Mouse (Mus musculus): ENCODE results near the gene Rbfox3. TPM values are rescaled to one million over a fixed set of nuclear protein-coding genes. Genes with fewer than 3 reads are reported as not detected.

The Rbfox3 gene
- polyA plus RNA-seq, 1 experiment = 9.8 TPM

DNA sequence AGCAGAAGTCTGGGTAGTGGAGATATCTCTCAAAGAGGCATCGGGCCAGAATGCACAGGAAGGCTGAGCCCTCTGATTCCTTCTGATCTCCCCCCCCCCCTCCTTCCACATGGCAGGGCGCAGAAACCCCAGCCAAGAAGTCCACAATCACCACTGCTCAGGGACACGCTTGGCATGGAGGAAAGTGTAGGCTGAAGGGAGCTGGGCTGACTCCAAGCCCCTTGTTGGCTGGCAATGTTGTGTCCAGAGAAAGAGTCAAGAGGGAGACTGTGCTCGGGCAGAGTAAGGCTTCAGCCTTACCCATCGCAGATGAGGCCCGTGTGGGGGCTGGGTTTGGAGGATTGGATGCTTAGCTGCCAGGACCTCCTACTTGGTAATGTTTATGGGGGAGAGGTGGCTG is 307.2 kb downstream of the Rbfox3 start:
- no peak for DNase-seq (ENCODE audit: low read depth)

DNA sequence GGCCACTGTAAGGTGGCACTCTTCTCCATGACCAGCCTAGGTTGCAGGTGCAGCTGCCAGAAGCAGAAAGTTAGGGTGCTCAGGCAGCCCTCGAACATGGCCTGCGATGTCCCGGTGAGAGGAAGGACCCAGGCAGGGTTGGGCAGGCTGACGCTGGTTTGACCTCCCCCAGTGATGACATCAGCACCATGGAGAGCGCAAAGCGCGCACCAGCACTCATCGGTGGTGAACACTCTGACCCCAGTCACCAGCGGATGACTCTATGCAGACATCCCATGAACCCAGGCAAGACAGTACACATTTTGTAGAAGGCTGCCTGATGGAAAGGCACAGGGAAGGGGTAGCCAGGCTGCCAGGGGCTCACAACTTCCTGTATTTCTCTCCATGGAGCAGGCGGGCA is 308.3 kb downstream of the Rbfox3 start:
- no peak for DNase-seq (ENCODE audit: low read depth)

DNA sequence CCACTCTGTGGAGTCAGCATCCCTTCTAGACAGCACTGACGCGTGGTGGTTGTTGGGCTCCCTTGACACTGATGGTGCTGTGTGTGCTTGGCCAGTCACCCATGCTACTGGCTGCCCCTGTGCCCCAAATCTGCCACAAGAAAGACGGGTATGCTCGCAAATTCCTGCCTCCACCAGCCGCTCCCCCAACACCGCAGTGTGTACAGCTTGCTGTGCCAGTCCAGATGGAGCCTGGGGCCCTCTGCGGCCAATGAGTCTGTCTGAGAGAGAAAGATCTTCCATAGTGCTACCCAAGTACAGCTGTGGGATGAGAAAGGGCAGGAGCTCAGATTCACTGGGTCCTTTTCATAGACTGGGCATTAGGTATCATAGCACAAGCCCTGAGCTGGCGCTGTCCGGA is 309.9 kb downstream of the Rbfox3 start:
- no peak for DNase-seq (ENCODE audit: low read depth)

DNA sequence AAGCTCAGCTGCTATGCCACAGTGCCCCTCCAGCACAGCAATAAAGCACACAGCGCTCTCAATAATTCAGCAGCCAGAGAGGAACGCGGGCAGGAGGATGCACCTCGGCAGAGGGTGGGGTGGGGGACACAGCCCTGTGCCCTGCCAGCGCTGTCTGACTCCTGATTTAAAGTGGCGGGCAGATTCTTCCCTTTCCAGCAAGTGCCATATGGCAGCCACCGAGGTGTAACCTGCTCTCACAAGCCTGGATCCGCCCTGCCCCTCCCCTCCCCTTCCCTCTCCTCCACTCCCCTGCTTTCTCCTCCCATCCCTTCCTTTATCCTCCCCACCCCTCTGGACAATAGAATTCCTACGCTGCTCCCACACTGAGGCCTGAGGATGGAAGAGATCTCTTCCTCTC is 311.2 kb downstream of the Rbfox3 start:
- no peak for DNase-seq (ENCODE audit: low read depth)

DNA sequence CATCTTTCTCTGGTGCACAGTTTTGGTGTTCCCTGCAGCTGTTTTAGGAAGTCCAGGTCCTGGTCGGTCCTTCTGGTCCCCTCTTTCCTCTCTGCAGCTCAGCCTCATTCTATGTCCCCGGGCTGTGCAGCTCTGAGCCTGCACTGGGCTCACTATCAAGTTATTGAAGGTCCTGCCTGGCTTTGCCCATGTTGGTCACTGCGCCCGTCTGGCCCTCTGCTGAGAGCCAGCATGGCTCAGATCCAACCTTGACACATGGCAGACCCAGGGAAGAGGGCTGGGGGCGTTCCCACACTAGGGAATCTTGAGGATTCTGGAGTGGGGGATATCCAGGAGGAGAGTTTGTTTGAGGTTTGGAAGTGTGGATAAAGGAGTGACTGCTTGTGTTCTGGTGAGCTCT is 312.7 kb downstream of the Rbfox3 start:
- DNase-seq (ENCODE audit: low read depth) = no peak

DNA sequence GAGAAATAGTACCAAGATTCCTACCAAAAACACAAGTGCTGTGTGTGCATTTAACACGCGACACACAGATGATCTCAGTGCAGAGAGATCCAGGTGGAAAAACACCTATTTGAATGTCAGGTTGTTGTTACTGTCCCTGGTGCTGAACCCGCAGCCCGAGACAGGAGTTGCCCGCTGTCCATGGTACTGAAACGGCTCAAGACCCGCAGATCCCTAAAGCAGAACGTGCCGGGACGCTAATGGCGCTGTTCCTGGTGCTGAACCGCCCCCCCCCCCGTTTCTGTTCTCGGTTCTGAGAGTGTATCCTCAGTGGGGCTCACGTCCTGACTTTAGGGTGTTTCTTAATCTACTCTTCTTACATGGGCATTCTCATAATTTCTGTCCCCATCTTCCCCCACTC is 326.6 kb downstream of the Rbfox3 start:
- DNase-seq (ENCODE audit: low read depth) = no peak

GRCm38 (mm10) chr11:118583989-118584388 is 327.4 kb downstream of the Rbfox3 start:
- no peak for DNase-seq (ENCODE audit: low read depth)

DNA sequence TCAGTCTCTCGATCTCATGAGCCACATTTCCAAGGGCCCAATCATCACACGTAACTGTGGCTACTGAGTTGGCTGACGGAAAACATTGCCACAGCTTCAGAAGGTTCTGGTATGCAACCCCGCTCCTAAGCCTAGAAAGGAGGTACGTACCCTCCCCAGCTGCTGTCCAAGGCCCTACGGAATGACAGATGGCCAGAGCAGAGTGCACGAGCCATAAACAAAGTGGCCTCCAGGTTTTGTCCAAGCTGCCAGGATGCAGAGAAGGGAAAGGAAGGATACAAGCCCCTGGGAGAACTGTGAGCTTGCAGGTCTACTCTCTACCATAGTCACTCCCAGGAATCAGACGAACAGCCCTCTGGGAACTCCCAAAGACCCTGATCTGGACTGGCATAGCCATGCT is 327.8 kb downstream of the Rbfox3 start:
- no peak for DNase-seq (ENCODE audit: low read depth)

- DNase-seq (ENCODE audit: low read depth) = no peak
Measured at GRCm38 (mm10) chr11:118581019-118581418, 330.4 kb downstream of the Rbfox3 start.

DNA sequence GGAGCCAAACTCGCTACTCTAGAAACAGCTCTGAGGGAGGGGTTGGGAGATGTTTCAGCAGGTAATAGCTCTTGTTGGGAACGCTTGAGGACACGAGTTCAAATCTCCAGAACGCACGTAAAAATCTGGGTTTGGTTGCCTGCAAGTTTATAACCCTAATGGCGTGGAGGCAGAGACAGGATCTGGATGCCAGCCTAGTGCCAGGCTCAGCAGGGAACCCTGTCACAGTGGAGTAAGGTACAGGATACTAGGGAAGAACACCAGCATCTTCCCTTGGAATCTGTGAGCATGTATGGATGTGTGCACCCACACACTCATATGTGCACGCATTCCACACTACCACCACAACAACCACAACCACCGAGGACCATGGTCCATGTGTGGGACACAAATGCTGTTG is 331.8 kb downstream of the Rbfox3 start:
- no peak for DNase-seq (ENCODE audit: low read depth)

- DNase-seq (ENCODE audit: low read depth) = no peak
Measured at GRCm38 (mm10) chr11:118577271-118577670, 334.1 kb downstream of the Rbfox3 start.

DNA sequence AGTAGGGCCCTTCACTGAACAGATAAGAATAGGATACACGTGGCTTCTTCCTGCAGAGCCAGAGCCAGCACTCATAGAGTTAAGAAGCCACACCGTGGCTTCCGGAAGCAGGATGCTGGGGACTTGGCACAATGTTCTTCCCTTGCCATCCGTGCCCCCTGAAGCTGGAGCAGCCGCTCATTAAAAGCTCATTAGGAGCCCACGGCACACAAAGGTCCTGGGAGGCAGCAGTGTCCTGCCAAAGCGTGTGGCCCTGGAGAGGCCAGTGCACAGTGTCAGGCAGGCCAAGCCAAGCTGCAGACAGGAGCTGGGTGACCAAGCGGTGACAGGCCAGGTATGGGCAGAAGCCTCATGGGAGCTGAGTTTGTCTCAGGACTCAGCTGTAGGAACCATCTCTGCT is 334.8 kb downstream of the Rbfox3 start:
- DNase-seq (ENCODE audit: low read depth) = no peak

- DNase-seq (ENCODE audit: low read depth) = no peak
Measured at GRCm38 (mm10) chr11:118574418-118574817, 337.0 kb downstream of the Rbfox3 start.

- no peak for DNase-seq (ENCODE audit: low read depth)
Measured at GRCm38 (mm10) chr11:118573569-118573968, 337.8 kb downstream of the Rbfox3 start.

GRCm38 (mm10) chr11:118573000-118573399 is 338.4 kb downstream of the Rbfox3 start:
- no peak for DNase-seq (ENCODE audit: low read depth)

DNA sequence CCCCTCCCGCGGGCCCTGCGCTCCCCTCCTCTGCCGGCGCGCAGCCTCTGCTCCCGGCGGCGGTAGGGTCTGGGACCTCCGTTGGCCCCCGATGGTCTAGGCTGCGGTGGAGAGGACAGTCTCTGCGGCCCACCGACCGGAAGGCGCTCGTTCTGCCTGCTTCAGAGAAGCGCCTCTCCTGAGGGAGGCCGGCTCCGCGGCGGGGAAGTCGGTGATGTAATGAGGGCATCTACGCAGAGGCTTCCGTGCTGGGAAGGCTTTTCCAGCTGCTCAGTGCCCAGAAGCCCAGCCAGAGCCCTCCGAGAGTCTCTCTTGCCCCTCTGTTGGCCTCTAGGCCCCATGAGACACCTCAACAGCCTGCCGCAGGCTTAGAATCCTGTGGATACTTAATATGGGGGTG is 341.2 kb downstream of the Rbfox3 start:
- DNase-seq (ENCODE audit: low read depth) = no peak

GRCm38 (mm10) chr11:118569571-118570062 is 341.8 kb downstream of the Rbfox3 start:
- DNase-seq (ENCODE audit: low read depth) = no peak

GRCm38 (mm10) chr11:118563877-118564276 is 347.5 kb downstream of the Rbfox3 start:
- no peak for DNase-seq (ENCODE audit: low read depth)

- DNase-seq (ENCODE audit: low read depth) = no peak
Measured at GRCm38 (mm10) chr11:118562847-118563246, 348.6 kb downstream of the Rbfox3 start.

GRCm38 (mm10) chr11:118558193-118558592 is 353.2 kb downstream of the Rbfox3 start:
- DNase-seq (ENCODE audit: low read depth) = no peak

DNA sequence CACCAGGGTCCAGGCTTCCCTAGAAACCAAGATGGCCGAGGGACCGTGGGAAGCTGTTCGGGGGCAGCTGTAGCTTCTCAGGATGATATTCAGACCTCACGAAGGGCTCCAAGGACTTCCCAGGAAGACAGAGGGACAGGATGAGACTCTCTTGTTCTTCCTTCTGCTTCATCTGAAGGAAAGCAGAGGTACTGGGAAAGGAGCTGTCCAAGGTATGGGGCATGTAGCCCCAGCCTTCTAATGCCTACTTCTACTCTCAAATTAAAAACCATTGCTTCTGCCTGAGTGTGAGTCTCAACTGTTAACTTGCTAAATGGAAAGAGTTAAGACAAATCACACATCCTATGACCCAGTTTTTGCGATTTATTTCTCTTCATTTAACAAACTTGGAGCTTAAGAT is 355.8 kb downstream of the Rbfox3 start:
- no peak for DNase-seq (ENCODE audit: low read depth)

DNA sequence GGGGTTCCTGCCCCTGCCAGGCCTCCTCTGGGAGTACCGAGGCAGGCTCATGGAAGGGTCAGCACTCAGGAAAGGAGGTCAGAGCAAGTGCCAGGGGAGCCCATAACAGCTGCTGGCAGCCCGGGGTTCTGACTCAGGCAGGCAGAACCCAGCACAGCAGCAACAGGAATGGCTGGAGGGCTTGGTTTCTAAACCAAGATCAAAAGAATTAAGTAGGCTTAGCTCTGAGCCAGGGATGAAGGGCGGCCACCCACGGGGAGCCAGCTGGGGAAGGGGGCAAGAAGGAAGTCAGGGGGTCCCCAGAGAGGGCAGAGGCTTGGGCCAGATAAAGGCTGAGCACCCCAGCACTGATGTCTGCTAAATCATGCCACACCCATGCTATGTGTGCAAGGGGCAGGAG is 356.9 kb downstream of the Rbfox3 start:
- no peak for DNase-seq (ENCODE audit: low read depth)

DNA sequence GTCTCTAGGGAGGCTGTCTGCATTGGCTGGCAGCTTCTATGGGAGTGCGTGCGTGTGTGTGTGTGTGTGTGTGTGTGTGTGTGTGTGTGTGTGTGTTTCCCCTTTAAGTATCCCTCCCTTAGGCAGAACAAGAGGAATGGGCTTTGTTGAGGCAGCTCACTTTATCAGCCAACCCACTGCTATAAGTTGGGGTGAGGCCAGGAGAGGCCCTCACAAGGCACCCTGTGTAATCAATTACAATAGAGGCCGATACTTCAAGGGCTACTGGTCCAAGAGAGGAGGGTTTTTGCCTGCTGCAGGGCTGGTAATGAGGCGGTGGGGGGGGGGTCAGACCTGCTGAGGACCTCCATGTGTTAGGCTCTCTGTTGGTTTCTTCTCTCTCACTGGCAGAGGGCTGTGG is 357.5 kb downstream of the Rbfox3 start:
- DNase-seq (ENCODE audit: low read depth) = no peak

- DNase-seq (ENCODE audit: low read depth) = no peak
Measured at GRCm38 (mm10) chr11:118553001-118553400, 358.4 kb downstream of the Rbfox3 start.

- no peak for DNase-seq (ENCODE audit: low read depth)
Measured at GRCm38 (mm10) chr11:118552478-118552877, 358.9 kb downstream of the Rbfox3 start.
